Mouse (Mus musculus): ENCODE results near the gene Crybg3.

- no peak for TF ChIP-seq POLR2A (IDR thresholded peaks at IDR 0.05; ENCODE audit: control insufficient read depth, low read depth, low read length)
- no peak for TF ChIP-seq CTCF (IDR thresholded peaks at IDR 0.05; ENCODE audit: control insufficient read depth, insufficient read depth, insufficient replicate concordance, low read depth, low read length)
These were observed 137.2 kb downstream of the Crybg3 start for GRCm38 (mm10) chr16:59463567-59463966.

Measured in testis, adult 2 months (tissue).